Mouse (Mus musculus) ES-Bruce4 (cell line): ENCODE measurements around the gene Ica1.

Experiments
- CTCF ChIP-seq: IDR thresholded peaks from one replicate; pipeline ENCODE4 v1.8.1; 2011; ENCODE audit warnings: low read depth, low read length
- POLR2A ChIP-seq: IDR thresholded peaks from one replicate; pipeline ENCODE4 v1.8.1; 2011; ENCODE audit warnings: low read length; ENCODE audit not compliant: insufficient read depth

- TF ChIP-seq POLR2A (no peak), CTCF (no peak)
These were observed 118.9 kb downstream of the Ica1 start for GRCm38 (mm10) chr6:8659194-8659959.
